Mouse (Mus musculus): Measurements from ENCODE around the gene Zfp541.

- no peak for TF ChIP-seq CTCF (IDR thresholded peaks at IDR 0.05; ENCODE audit: borderline replicate concordance, insufficient read depth, low read depth, low read length)
- peak; percentile 71; the same call in 1 of the 2 replicates for TF ChIP-seq POLR2A (IDR thresholded peaks at IDR 0.05; ENCODE audit: borderline replicate concordance, insufficient read depth, low read length)
These were observed 13.4 kb upstream of the Zfp541 start for GRCm38 (mm10) chr7:16048164-16048564.
